Mouse (Mus musculus) T-helper 1 cell (primary cell): ENCODE results near the gene Syn2.

ENCODE experiments used
- in situ Hi-C: fragments of 300-600 bp; cut with MboI, MseI; formaldehyde crosslinking; loops from one replicate; pipeline ENCODE4 v1.15.1; 2025; ENCODE audit warnings: high pct_unique_total_duplicates

Syn2 gene

GRCm38 (mm10) chr6:115244222-115244621 is 109.5 kb downstream of the Syn2 start:
- in situ Hi-C loops, result no loop called here

DNA sequence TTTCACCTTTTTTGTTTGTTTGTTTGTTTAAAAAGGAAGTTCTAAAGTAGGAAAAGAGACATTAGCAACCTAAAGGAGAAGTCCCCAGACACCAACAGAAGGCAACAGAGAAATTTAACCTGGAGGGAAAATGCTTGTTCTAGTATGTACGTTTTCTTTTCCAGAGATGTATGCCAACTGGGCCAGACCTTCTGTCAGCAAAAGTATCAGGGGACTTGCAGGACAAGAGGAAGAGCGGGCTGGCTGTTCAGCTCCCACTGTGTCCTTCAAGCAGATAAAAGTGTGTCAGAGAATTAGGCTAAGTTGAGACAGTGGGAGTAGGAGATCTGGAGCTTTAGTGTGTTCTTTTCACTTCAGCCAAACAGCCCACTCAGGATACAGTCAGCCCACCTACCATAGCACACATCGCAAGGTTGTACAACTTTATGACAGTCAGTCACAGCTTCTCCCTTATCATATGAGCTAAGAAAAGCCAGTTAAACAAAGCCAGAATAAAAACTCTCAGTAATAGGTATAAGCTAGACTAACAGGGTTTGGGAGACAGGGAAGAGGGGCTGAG is 110.9 kb downstream of the Syn2 start:
- in situ Hi-C loops, result no loop called here

- in situ Hi-C loops, result no loop called here
These were observed 116.9 kb downstream of the Syn2 start for GRCm38 (mm10) chr6:115251531-115251985.

- in situ Hi-C loops, result no loop called here
These were observed 117.6 kb downstream of the Syn2 start, which contains the start of gene Timp4 for GRCm38 (mm10) chr6:115252099-115252873. Gene Timp4, minus strand, starts transcription at chr6:115252205.

DNA sequence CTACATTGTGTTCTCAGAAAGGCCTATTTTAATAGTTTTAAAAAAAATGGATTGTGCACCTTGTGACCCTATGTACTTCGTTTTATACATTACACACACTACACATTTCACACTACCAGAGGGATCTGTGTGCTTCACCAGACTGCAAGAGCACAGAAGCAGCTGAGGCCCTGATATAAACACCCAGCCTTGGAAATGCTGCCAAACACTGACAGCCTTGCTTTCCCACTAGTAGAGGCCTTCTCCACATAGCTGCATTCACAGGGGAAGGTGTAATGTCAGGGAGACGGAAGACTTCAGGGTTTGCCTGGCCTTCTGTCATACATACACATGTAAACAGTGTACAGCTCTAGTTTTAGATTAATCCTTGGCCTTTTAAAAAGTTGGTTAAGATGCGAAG is 120.5 kb downstream of the Syn2 start:
- in situ Hi-C loops, result no loop called here

- in situ Hi-C loops, result no loop called here
These were observed 125.8 kb downstream of the Syn2 start for GRCm38 (mm10) chr6:115260507-115260906.

GRCm38 (mm10) chr6:115266791-115267190 is 132.1 kb downstream of the Syn2 start:
- in situ Hi-C loops, result no loop called here

DNA sequence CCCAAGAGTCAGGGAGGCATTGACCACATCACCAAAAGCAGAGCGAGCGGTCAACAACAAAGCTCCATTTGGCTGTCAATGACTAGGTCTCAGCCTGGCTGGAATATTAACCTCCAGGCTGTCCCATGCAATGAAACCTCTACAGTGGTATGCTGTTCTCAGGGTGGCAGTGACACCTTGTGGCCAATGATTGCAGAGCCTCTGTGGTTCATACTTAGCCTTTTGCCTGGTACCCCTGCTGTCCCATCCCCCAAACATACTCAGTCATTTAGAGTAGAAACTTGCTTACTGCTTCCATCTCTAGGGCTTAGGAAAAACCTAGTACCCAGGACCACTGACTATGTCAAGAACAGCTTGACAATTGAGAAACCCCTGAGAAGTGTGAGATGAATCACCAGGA is 133.2 kb downstream of the Syn2 start:
- in situ Hi-C loops, result no loop called here

DNA sequence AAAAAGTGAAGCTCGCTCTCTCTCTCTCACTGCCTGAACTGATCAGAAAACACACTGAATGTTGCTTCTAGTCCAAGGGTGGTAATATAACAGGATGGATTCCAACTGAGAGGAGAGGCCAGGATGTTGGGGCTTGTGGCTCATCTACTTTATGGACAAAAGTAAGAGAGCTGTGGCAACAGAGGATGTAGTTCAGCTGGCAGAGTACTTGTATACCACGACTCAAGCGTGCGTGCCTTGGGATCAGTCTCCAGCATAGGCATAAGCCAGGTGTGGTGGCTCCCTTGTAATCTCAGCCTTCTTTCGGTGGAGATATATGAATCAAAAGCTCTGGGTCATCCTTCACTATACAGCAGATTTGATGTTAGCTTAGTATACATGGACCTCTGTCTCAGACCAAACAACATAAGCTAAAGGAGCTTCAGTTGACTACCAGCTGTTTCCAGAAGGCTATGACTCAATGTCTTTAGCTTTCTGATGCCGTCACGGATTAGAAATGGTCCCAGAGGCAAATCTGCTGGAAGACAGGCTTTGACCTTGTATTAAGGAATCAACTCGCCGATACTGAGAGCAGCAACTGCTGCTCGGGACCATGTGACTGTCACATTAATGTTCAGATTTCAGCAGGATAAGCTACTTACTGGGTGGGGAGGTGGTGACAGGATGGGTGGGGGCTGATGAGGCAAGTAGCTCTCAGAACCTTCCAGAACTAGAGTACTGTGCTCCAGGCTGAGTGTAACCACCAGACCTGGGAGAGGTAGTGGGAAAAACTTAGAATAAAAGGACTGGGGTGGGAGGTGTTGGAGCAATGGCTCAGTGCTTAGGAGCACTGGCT is 134.1 kb downstream of the Syn2 start:
- in situ Hi-C loops, result no loop called here

DNA sequence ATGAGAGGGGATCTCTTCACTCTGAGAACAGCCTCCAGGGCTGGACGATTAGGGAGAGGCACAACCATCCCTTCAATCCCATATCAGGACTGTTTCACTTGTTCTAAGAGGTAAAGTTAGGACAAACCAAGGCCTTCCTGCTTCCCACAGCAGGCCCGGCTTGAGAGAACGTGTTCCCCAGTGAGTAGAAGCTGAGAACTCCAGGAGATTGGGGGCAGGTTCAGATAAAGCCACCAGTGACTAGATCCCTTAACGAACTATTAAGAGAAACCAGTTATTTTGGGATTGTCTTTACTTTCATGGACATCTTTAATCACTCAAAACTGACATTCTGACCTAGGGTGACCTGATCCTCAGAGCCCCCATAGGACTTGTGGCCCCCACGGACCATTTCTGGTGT is 134.9 kb downstream of the Syn2 start:
- in situ Hi-C loops, result no loop called here

DNA sequence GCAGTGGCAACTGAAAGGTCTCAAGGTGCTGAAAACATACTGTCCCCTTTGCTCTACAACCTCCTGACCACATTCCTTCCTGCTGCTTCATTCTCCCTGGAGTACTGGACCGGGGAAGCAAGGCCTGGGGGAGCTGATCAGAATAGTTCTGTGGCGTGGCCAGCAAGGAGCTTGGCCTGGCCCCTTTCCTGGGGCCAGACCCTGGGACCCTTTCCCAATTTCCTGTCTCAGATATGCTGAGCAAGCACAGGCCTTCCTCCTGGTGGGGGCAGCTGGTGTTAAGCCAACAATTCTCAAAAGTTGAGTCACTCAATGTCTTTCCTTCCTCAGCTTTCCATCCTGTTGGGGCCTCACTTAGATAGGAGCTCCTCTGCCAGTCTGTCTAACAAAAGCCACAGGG is 135.4 kb downstream of the Syn2 start:
- in situ Hi-C loops, result no loop called here

DNA sequence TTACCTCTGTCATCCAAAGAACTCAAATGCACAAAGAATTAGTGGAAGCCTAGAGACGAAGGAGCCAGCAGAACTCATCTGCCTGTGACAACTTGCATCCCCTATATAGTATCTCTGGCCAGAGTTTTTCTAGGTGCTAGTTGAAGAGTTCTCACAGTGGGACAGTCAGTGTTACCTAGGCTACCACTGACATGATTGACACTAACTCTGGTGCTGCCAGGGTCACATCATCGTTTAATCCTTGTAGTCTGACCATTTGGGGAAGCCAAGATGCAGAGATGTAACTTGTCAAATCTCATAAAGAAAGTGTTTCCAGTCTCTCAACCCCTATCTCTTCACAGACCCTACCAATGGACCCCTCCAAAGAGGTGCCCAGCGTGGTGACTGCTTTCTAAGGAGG is 136.6 kb downstream of the Syn2 start:
- in situ Hi-C loops, result no loop called here

GRCm38 (mm10) chr6:115271866-115272271 is 137.2 kb downstream of the Syn2 start:
- in situ Hi-C loops, result no loop called here

GRCm38 (mm10) chr6:115273346-115273745 is 138.6 kb downstream of the Syn2 start:
- in situ Hi-C loops, result no loop called here

DNA sequence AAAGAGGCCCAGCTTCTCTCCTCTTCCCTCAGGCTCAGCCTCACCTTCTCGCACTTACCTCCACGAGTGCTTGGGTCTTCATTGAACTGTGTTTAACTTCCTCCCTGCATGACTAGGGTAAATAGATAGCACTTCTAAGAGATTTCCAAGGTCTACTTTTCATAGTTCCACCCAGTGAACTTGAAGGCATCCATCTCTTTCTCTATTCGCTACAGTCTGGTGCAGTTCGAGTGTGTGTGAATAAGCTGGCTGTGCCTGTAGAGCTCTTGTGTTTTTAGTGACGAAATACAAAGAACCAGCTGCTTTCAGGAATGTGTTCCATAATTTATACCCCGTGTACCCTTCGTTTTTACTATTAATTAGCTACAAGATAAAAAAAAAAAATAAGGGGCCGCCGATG is 140.0 kb downstream of the Syn2 start:
- in situ Hi-C loops, result no loop called here

GRCm38 (mm10) chr6:115275116-115275815 is 140.6 kb downstream of the Syn2 start:
- in situ Hi-C loops, result no loop called here

DNA sequence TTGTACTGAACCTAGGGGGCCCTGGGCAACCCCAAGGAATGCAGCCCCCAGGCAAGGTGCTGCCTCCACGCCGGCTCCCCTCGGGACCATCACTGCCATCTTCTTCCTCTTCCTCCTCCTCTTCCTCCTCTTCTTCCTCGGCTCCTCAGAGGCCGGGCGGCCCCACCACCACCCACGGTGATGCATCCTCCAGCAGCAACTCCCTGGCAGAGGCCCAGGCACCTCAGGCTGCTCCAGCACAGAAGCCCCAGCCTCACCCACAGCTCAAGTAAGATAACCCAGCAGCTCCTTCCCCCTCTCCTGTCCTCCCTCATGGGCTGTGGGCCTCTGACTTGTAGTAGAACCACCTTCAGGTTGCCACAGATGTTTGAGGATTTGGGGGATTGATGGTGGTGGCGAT is 143.4 kb downstream of the Syn2 start:
- in situ Hi-C loops, result no loop called here

- in situ Hi-C loops, result no loop called here
These were observed 144.9 kb downstream of the Syn2 start for GRCm38 (mm10) chr6:115279639-115280038.

DNA sequence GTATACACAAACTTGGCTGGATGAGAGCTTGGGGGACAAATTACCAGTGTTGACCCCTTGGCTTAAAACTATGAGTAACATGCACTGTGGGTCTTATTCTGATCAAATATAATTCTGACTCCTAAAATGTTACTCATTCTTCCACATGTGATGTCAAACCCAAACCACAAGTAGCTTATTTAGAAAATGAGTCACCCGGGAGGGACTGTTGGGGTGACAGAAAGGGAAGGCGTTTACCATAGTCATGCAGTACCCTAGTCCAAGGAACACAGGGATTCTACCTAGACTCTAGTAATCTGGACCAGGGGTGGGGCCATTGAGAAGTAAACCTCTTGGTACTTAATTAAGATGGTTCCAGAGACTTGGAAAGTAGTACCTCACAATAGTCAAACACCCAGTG is 149.5 kb downstream of the Syn2 start:
- in situ Hi-C loops, result no loop called here

DNA sequence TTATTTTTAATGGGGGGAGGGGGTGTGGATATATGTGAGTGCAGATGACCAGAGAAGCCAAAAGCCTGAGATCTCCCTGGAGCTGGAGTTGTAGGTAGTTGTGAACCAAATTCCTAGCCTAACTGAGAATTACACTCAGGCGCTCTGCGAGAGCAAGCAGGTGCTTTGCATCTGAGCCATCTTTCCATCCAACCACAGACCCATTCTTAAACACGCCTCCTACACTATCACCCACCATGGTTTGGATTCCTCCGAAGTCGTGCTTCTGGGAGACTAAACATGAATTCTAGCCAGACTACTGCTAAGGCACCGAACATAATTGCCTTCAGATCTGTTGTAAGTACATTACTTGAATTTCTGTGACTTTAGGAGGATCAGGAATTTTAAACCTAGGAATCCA is 151.7 kb downstream of the Syn2 start:
- in situ Hi-C loops, result no loop called here

DNA sequence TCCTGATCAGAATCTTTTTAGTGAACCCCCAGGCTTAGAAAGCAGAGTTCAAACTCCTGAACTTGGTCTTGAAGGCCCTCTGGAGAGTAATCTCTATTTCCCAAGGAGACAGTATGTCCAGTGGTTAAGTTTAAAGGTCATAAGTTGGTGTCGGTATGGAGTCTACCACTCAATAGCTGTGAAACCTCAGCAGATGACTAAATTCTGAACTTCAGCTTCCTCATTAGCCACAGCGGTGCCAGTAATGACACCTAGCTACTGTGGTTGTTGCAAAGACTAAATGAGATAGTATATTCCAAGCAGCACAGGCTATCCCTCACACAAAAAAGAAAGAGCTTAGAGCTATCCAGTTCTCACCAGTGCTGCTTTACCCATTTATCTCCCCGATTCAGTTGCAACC is 153.5 kb downstream of the Syn2 start:
- in situ Hi-C loops, result no loop called here

- in situ Hi-C loops, result no loop called here
These were observed 155.9 kb downstream of the Syn2 start for GRCm38 (mm10) chr6:115290561-115290960.
